8 mouse cellular contexts compared by ENCODE assay signal in the genomic region with DNA sequence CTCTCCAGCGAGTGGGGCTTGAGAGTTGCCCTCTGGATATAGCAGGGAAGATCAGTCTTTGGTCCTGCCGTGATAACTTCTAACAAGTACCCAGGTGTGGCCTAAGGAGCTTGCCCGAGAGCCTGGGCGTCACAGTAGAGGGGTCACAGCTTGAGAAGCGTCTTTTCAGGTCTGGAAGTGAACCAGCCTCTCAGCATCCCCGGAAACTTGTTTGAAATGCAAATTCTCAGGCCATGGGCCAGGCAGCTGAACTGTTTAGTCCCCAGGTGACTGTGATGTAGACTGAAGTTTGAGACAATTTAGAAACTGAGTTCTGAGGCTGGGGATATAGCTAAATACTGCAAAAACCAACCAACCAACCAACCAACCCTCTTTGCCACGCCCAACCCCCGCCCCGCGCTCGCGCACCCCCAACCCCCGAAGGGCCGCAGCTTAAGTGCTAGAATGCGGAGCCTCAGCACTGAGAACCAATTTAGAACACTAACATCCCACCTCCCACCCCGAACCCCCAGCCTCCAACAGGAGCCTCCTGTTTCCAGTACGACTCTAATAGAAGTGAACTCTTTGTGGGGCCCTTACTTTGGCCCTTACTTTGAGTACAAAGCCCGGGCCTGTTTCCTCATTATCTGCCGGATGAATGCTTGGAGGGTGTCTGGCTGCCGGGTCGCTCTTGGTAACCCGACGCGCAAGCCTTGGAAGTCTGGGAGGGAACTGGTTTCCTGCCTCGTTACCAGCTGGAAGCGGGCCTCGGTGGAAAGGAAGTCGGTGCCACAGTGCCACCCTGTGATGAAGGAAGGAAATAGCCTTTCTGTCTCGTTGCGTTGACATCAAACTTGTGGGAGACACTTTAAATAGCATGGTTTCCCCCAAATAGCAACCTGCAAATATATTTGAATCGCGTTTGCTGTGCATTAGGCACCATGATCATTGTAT.
DNase-seq lines count a peak whose midpoint lies in the region; ATAC-seq and TF ChIP-seq lines count a peak whose summit lies in the region.

No protein-coding gene starts in this region.

- no peaks in the 10 kb centered on the region for H3K27me3 ChIP-seq in embryonic facial prominence, embryonic 15.5 days
- H3K27me3 ChIP-seq in heart, embryonic 11.5 days (ENCODE audit: control insufficient read depth, insufficient read depth, low read length), result no peaks in the 10 kb centered on the region
- H3K27me3 ChIP-seq in kidney, embryonic 15.5 days, result no peaks in the 10 kb centered on the region
- no peaks in the 10 kb centered on the region for H3K27me3 ChIP-seq in limb, embryonic 15.5 days
- no peaks in the 10 kb centered on the region for H3K27me3 ChIP-seq in stomach, embryonic 14.5 days (ENCODE audit: control insufficient read depth, insufficient read depth, low read length)

- 7% methylated on average over 32 of the region's 32 CpGs for WGBS in embryonic facial prominence, embryonic 15.5 days
- WGBS in heart, embryonic 11.5 days (ENCODE audit: insufficient replicate concordance), result 8% methylated on average over 32 of the region's 32 CpGs
- WGBS in kidney, embryonic 15.5 days, result 7% methylated on average over 32 of the region's 32 CpGs
- WGBS in limb, embryonic 15.5 days, result 8% methylated on average over 32 of the region's 32 CpGs
- WGBS in stomach, embryonic 14.5 days, result 9% methylated on average over 32 of the region's 32 CpGs

- H3K4me1 ChIP-seq in bone marrow macrophage, adult 2 months (ENCODE audit: control insufficient read depth, insufficient read depth, low read length), result peaks cover 5% of the 10 kb centered on the region
- H3K4me1 ChIP-seq in embryonic facial prominence, embryonic 15.5 days, result peaks cover 8% of the 10 kb centered on the region
- 0 out of 2 replicates have a peak, but pooled peaks cover 5% of the 10 kb centered on the region for H3K4me1 ChIP-seq in heart, embryonic 11.5 days (ENCODE audit: control insufficient read depth, insufficient read depth, low read length)
- peaks cover 7% of the 10 kb centered on the region; the same call in 1 of the 2 replicates for H3K4me1 ChIP-seq in kidney, embryonic 15.5 days
- H3K4me1 ChIP-seq in limb, embryonic 15.5 days, result peaks cover 27% of the 10 kb centered on the region
- H3K4me1 ChIP-seq in stomach, embryonic 14.5 days (ENCODE audit: control insufficient read depth, insufficient read depth, low read length), result no peaks in the 10 kb centered on the region

- H3K4me3 ChIP-seq in bone marrow macrophage, adult 2 months (ENCODE audit: insufficient read depth, low read length), result no peak overlapping the region
- peak overlapping the region; percentile 43 for H3K4me3 ChIP-seq in embryonic facial prominence, embryonic 15.5 days (replicated peaks)
- peak overlapping the region; percentile 36 for H3K4me3 ChIP-seq in heart, embryonic 11.5 days (ENCODE audit: low read depth, low read length)
- H3K4me3 ChIP-seq in kidney, embryonic 15.5 days (replicated peaks), result peak overlapping the region; percentile 40
- H3K4me3 ChIP-seq in limb, embryonic 15.5 days, result peak overlapping the region; percentile 39
- peak overlapping the region; percentile 10 for H3K4me3 ChIP-seq in stomach, embryonic 14.5 days (ENCODE audit: low read depth, low read length)

- no peaks in the 10 kb centered on the region for H3K36me3 ChIP-seq in embryonic facial prominence, embryonic 15.5 days
- H3K36me3 ChIP-seq in heart, embryonic 11.5 days (ENCODE audit: control insufficient read depth, insufficient read depth, low read length), result no peaks in the 10 kb centered on the region
- no peaks in the 10 kb centered on the region for H3K36me3 ChIP-seq in kidney, embryonic 15.5 days
- no peaks in the 10 kb centered on the region for H3K36me3 ChIP-seq in limb, embryonic 15.5 days
- H3K36me3 ChIP-seq in stomach, embryonic 14.5 days (ENCODE audit: control insufficient read depth, insufficient read depth, low read length), result no peaks in the 10 kb centered on the region

- H3K4me2 ChIP-seq in embryonic facial prominence, embryonic 15.5 days (replicated peaks), result peak overlapping the region; percentile 70
- peak overlapping the region; percentile 65 for H3K4me2 ChIP-seq in heart, embryonic 11.5 days
- peak overlapping the region; percentile 68 for H3K4me2 ChIP-seq in kidney, embryonic 15.5 days
- peak overlapping the region; percentile 62 for H3K4me2 ChIP-seq in limb, embryonic 15.5 days
- peak overlapping the region; percentile 52 for H3K4me2 ChIP-seq in stomach, embryonic 14.5 days (replicated peaks; ENCODE audit: low read depth, low read length)

- DNase-seq in A20 (ENCODE audit: low read depth, low spot score), result peak; percentile 75

- peak; percentile 54; the same call in 1 of the 2 replicates for TF ChIP-seq CTCF in bone marrow macrophage, adult 2 months (IDR thresholded peaks at IDR 0.05; ENCODE audit: low read depth, low read length)

- no peak overlapping the region for H3K27ac ChIP-seq in bone marrow macrophage, adult 2 months (ENCODE audit: insufficient read depth, low read depth, low read length)
- H3K27ac ChIP-seq in embryonic facial prominence, embryonic 15.5 days (replicated peaks), result no peak overlapping the region
- H3K27ac ChIP-seq in heart, embryonic 11.5 days (ENCODE audit: low read depth, low read length), result no peak overlapping the region
- H3K27ac ChIP-seq in kidney, embryonic 15.5 days, result no peak overlapping the region
- no peak overlapping the region for H3K27ac ChIP-seq in limb, embryonic 15.5 days
- no peak overlapping the region for H3K27ac ChIP-seq in stomach, embryonic 14.5 days (ENCODE audit: low read length)

- peak; percentile 75; the same call in 1 of the 2 replicates for ATAC-seq in embryonic facial prominence, embryonic 15.5 days (ENCODE audit: insufficient number of reproducible peaks, low FRiP score, low TSS enrichment, low read depth)
- peak; percentile 78; the same call in 1 of the 2 replicates for ATAC-seq in heart, embryonic 11.5 days (replicated peaks; ENCODE audit: insufficient number of reproducible peaks, low FRiP score, low TSS enrichment)
- peak; percentile 94 for ATAC-seq in kidney, embryonic 15.5 days (replicated peaks; ENCODE audit: low FRiP score)
- peak; percentile 60; the same call in 1 of the 2 replicates for ATAC-seq in limb, embryonic 15.5 days (ENCODE audit: insufficient number of reproducible peaks, low FRiP score, low TSS enrichment, low read depth)
- ATAC-seq in monocyte, adult 5-6 weeks (replicated peaks; ENCODE audit: insufficient number of reproducible peaks, low FRiP score, low TSS enrichment, poor library complexity, severe bottlenecking), result 0 out of 2 replicates have a peak, but pooled peaks have one; percentile 28
- peak; percentile 80; the same call in 1 of the 2 replicates for ATAC-seq in stomach, embryonic 14.5 days (ENCODE audit: insufficient number of reproducible peaks, insufficient read depth, low FRiP score, low read depth)

- no peak for TF ChIP-seq POLR2A in bone marrow macrophage, adult 2 months (IDR thresholded peaks at IDR 0.05; ENCODE audit: borderline replicate concordance, low read depth, low read length)

- no peaks in the 10 kb centered on the region for H3K9me3 ChIP-seq in embryonic facial prominence, embryonic 15.5 days (replicated peaks)
- H3K9me3 ChIP-seq in heart, embryonic 11.5 days (replicated peaks; ENCODE audit: control insufficient read depth, low read length), result no peaks in the 10 kb centered on the region
- no peaks in the 10 kb centered on the region for H3K9me3 ChIP-seq in kidney, embryonic 15.5 days (replicated peaks)
- H3K9me3 ChIP-seq in limb, embryonic 15.5 days, result no peaks in the 10 kb centered on the region
- H3K9me3 ChIP-seq in stomach, embryonic 14.5 days (ENCODE audit: control insufficient read depth, low read depth, low read length), result no peaks in the 10 kb centered on the region

- peak overlapping the region; percentile 33; the same call in 1 of the 2 replicates for H3K9ac ChIP-seq in embryonic facial prominence, embryonic 15.5 days
- H3K9ac ChIP-seq in heart, embryonic 11.5 days (ENCODE audit: low read depth, low read length), result peak overlapping the region; percentile 54
- peak overlapping the region; percentile 42; the same call in 1 of the 2 replicates for H3K9ac ChIP-seq in kidney, embryonic 15.5 days
- H3K9ac ChIP-seq in limb, embryonic 15.5 days, result no peak overlapping the region
- no peak overlapping the region for H3K9ac ChIP-seq in stomach, embryonic 14.5 days (replicated peaks; ENCODE audit: low read depth, low read length)

Comparison
In these comparisons a context has a peak if more than half of its experiments do, and no peak if none do; other contexts are left out.
1. ATAC-seq: peak in every context shown above with its lines; median percentile 94 in kidney, embryonic 15.5 days; 80 in stomach, embryonic 14.5 days; 78 in heart, embryonic 11.5 days; 75 in embryonic facial prominence, embryonic 15.5 days; 60 in limb, embryonic 15.5 days; 28 in monocyte, adult 5-6 weeks.
2. H3K9ac ChIP-seq: peak in embryonic facial prominence, embryonic 15.5 days (single experiment), heart, embryonic 11.5 days (single experiment) and kidney, embryonic 15.5 days (single experiment); none in limb, embryonic 15.5 days (single experiment) and stomach, embryonic 14.5 days (single experiment).
3. Peak in every context shown above with its lines, with median percentiles within 50 percentile points of each other: H3K4me2 ChIP-seq.